Mouse (Mus musculus) cerebellum, adult 9-10 months (tissue): Measurements from ENCODE around the gene Col23a1.
A peak's percentile ranks its signal among the peaks of the same experiment; 100 is the strongest.
"Not testable (repeated sequence)": the region's sequence is repeated elsewhere in the genome, so short reads cannot be mapped to it uniquely, and the experiment has no call there.

Source experiments
- DNase-seq: peaks from one replicate; pipeline ENCODE4 v3.0.0; 2022

Gene Col23a1

DNA sequence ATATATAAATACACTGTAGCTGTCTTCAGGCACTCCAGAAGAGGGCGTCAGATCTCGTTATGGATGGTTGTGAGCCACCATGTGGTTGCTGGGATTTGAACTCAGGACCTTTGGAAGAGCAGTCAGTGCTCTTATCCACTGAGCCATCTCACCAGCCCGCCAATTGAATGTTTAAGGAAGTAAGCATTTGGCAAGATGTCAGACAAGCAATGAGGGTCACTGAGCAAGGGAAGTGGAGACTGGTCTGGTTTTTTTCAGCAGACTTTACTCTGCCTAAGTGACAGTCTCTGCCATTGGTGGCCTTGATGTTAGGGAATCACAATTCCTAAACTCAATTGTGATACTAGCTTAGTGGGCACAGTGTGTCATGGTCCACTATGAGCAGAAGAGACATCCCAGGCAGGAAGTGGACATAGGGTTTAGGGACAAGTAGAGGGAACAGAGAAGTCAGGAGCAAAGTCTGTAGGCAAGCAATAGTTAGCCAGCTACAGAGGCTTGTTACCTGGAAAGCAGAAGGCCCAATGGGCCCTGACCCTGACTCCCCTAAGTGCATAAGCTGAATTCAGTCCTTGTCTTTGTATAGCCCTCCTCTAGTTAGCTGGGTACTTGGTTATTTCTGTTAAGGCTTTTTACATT, 305.1 kb downstream of the Col23a1 start:
- no peak for DNase-seq

DNA sequence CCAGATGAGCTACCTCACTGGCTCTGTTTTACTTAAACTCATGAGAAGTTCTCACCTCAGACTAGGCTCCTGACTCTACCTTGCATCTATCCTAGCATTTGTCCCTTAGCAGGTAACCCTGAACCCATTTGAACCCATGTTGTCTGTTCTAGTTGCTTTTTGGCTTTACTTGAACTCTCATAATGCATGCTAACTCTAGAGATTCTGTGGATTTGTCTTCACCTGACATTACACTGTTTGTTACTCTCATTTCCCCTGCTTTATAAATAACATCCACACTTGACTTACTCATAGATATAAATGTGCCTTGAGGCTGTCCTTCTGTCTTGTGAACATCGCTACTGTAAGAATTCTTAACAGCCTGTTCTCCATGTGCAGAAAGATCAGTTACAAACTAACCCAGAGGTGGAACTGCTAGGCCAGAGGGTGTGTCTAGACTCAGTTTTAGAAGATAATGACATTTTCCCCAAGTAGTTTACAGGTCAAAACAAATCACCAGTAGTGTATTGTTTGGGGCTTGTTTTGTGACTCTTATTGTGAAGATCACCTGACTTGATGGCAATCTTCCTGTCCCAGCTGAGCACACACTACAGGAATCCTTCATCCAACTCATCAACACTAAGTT, 305.9 kb downstream of the Col23a1 start:
- no peak for DNase-seq

DNA sequence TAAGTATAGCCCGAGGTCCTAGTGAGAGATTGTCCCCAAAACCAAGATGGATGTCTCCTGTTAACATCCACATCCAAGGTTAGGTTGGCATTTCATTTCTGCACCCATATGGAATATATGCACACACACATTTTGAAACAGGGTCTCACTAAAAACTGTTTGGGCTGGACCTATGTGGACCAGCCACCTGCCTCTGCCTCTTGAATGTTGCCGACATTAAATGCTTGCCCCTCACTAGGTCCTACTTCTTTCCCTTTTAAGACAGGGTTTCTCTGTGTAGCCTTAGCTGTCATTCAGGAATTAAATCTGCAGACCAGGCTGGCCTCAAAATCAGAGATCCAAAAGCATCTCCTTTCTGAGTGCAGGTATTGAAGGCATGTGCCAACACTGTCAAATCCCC, 307.8 kb downstream of the Col23a1 start:
- no peak for DNase-seq

- DNase-seq, result no peak
Measured at GRCm38 (mm10) chr11:51602253-51602652, 312.5 kb downstream of the Col23a1 start.

- peak; percentile 76 for DNase-seq
Measured at GRCm38 (mm10) chr11:51605602-51606446, 316.1 kb downstream of the Col23a1 start.

DNA sequence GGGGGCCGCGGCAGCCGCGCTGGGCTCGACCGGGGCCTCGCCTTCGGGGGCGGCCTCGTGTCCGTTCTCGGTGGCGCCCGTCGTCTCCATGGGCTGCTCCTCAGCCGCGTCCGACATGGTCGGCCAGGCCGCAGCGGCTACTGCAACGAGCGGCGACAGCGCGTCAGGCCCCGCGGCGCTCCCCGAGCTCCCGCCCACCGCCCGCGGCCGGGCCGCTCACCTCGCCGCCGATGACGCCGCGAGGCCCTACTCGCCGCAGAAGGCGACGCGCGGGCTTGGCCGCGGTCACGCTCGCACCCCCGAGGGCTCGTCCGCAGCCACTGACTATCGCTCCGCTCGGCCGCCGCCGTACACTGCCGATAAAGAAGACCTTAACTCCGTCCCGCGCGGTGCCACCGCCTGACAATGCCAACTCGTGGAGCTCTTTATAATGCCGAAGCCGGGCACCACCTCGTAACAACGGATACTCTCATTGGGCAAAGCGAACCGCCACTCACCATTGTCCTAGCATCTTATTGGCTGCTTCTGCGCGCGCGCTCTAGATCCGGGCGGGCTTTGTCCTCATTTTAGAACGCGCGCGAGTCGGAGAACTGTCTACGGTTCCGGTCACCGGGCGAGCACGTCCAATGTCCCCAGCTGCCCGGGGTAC, 316.9 kb downstream of the Col23a1 start, which contains the start of gene Hnrnpab:
Gene Hnrnpab, minus strand, starts transcription at position 401 of the 649 bp plus-strand sequence.
- DNase-seq, result peak; percentile 99

- no peak for DNase-seq
Measured at GRCm38 (mm10) chr11:51607096-51607738, 317.5 kb downstream of the Col23a1 start.

- DNase-seq, result no peak
Measured at GRCm38 (mm10) chr11:51609266-51609909, 319.7 kb downstream of the Col23a1 start.

- not testable (repeated sequence) for DNase-seq
Measured at GRCm38 (mm10) chr11:51609940-51610339, 320.2 kb downstream of the Col23a1 start.

GRCm38 (mm10) chr11:51614256-51614655, 324.5 kb downstream of the Col23a1 start:
- no peak for DNase-seq

DNA sequence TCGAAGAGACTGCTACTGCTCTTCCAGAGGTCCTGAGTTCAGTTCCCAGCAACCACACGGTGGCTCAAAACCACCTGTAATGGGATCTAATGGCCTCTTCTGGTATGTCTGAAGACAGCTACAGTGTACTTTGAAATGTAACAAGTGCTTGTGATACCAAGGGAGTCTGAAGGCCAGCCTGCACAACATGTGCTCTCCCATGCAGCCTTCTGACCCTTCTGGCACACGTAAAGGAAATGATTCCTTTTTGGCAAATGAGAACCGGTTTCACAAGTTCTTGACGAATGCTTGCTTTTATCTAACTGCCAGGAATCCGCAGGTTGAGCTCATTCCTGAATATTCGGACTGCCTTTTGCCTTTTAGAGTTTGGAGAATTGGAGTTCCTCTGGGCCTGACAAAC, 325.4 kb downstream of the Col23a1 start:
- DNase-seq, result no peak

DNA sequence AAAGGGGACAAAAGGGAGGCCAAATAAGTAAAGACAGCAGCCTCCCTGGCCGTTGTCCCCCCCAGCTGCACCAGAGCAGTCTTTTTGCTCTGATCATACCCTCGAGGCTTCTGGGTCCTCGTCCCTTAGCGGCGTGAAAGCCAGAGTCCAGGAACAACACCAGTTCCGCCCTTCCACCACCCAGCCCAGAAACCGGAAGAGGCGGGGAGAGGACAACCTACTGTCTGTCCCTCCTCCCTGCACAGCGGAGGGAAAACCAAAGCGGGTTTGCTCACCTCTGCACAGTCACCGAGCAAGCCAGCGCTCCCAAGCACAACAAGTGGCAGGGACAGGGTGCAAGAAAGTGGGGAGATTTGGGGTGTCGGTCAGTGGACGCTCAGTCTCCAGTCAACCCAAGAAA, 325.9 kb downstream of the Col23a1 start:
- DNase-seq, result no peak

DNA sequence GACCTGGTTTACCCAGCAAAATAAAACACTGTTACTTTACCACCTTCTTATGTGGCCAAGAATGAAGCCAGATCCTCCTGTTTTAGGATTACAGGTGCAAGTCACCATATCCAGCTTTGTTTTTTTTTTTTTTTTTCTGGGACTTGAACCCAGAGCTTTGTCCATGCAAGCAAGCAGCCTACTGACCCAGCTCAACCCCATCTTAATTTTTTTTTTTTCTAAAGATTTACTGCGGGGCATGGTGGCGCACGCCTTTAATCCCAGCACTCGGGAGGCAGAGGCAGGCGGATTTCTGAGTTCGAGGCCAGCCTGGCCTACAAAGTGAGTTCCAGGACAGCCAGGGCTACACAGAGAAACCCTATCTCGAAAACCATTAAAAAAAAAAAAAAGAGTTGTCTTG, 326.4 kb downstream of the Col23a1 start:
- DNase-seq, result not testable (repeated sequence)

DNA sequence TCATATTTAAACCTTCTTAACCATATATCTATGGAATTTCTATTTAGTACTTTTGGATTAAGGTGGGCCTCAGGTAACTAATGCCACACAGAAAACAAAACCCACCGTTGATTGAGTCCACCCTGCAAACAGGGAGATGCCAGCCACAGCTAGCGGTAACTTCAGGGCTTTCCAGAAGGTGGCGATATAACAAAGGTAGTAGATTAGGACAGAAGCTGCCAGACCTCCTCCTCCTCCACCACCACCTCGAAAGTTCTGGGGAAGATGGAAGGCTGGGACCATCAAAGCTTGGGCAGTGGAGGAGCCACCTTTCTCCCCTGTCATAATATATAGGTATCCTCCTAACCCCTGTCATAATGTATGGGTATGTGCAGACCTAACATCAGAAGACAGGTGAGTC, 328.0 kb downstream of the Col23a1 start:
- DNase-seq, result peak; percentile 85

DNA sequence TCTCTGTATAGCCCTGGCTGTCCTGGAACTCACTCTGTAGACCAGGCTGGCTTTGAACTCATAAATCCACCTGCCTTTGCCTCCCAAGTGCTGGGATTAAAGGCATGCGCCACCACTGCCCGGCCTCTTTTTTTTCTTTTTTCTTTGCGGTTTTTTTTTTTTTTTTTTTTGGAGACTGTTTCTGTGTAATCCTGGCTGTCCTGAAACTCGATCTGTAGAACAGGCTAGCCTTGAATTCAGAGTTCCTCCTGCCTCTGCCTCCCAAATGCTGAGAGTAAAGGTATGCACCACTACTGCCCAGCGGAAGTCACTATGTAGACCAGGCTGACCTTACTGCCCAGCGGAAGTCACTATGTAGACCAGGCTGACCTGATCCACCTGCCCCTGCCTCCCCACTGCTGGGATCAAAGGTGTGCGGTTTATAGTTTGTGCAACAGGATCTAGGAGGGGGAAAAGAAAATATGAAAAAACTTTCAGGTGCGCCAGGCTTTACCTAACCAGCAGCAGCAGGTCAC, 329.2 kb downstream of the Col23a1 start:
- DNase-seq, result no peak

DNA sequence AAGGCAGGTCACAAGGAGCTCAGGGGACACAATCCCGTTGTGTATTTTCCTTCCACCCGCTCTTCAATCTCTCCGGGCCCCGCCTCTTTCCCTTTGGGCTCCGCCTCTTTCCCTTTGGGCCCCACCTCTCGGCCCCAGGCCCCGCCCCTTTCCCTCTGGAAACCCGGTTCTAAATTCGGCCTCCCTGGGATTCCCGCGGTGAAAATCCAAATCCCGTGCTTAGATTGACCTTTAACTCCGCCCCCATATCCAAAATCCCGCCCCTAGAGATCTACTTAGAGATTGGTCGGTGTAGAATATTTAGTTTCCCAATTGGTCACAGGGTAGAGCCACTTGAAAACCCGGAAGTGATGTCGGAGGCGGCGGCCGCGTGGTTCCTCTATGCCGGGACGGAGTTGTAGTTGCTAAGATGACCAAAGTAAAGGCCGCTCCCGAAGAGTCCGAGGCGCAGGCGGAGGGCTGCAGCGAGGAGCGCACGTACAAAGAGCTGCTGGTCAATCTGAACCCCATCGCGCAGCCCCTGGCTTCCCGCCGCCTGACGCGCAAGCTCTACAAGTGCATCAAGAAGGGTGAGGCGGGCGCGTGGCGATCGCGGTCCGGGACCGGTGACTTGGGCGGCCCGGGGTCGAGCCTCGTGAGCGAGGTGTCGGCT, 329.8 kb downstream of the Col23a1 start, which contains the start of gene Nhp2:
Gene Nhp2, plus strand, starts transcription at position 327 of the 652 bp plus-strand sequence.
- peak; percentile 98 for DNase-seq

DNA sequence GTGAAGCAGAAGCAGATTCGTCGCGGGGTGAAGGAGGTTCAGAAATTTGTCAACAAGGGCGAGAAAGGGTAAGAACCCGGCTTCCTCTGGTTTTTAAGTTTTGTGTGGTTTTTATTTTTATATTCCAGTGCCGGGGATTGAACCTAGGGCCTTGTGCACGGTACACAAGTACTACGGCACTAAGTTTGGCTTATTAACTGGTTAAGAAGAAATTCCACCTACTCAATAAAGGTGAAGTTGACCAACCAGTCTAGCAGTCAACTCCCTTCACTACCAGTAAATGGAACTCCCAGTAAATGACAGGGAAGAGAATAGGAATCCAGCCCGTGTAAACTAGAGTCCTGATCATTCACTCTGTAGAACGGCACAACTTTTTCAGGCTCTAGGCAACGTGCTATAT, 330.4 kb downstream of the Col23a1 start:
- DNase-seq, result no peak

DNA sequence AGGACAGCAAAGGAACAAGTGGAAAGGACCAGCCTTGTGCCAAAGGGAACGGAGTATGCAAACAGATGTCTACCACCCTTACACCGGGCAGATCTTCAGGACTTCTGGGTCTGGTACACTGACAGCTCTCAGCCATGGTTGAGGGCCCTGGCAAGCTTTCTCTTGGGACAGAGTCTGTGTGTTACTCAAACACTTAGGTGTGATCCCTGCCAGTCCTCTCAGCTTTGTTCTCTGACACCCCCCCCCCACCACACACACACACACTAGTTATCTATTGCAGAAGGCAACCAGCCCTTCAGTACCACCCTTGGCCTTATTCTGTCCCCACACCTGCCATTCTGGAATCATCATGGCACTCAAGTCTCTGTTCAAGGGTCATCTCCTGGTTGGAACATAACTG, 332.1 kb downstream of the Col23a1 start:
- DNase-seq, result no peak

GRCm38 (mm10) chr11:51622971-51623491, 333.3 kb downstream of the Col23a1 start:
- no peak for DNase-seq

DNA sequence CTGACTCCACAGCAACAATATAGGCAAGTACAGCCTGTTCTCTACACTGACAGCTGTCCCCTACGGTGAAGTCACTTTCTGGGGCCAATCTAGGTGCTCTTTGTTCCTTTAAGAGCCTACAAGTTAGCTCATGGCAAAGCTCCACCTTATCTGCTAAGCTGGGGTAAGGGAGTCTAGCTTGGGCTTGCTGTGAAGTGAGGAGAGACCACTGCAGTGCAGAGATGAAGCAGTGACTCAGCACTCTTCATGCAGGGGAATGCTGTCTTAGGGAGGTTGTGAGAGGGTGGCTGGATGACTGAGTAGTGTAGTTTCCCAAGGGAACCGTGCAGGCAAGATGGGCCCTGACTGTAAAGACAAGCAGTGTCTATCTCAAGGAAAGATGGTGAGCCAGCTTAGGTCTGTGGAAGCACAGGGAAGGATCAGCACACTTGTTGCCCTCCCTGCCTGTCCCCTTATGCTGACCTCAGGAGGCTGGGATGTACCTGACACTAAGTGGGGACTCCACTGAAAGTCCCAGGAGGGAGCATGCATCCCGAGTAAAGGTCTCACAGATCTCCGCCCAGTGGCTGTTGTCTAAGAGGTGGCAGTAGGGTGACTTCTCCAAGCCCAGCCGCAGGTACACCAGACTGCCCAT, 335.6 kb downstream of the Col23a1 start:
- DNase-seq, result no peak

- DNase-seq, result peak; percentile 68
Measured at GRCm38 (mm10) chr11:51627425-51627824, 337.7 kb downstream of the Col23a1 start.
